Mouse (Mus musculus): Measurements from ENCODE around the gene Cisd2. TPM values are rescaled to one million over a fixed set of nuclear protein-coding genes. Genes with fewer than 3 reads are reported as not detected.

Cisd2 gene
- total RNA-seq (2021), result 10 to 100 TPM; 34.5 to 38.2 TPM
- long read RNA-seq, experiment 1, transcript Cisd2-201 (3 exons, 3,361 nt), result major isoform, 41 of 44 reads
- long read RNA-seq, experiment 1, partial matches to known transcripts, result 1 of 44 reads
- long read RNA-seq, experiment 1, other reads (novel, unspliced or antisense), result 2 of 44 reads
- long read RNA-seq, experiment 2, transcript Cisd2-201 (3 exons, 3,361 nt), result major isoform, 52 of 57 reads
- long read RNA-seq, experiment 2, partial matches to known transcripts, result 0 of 57 reads
- long read RNA-seq, experiment 2, other reads (novel, unspliced or antisense), result 3 of 57 reads

DNA sequence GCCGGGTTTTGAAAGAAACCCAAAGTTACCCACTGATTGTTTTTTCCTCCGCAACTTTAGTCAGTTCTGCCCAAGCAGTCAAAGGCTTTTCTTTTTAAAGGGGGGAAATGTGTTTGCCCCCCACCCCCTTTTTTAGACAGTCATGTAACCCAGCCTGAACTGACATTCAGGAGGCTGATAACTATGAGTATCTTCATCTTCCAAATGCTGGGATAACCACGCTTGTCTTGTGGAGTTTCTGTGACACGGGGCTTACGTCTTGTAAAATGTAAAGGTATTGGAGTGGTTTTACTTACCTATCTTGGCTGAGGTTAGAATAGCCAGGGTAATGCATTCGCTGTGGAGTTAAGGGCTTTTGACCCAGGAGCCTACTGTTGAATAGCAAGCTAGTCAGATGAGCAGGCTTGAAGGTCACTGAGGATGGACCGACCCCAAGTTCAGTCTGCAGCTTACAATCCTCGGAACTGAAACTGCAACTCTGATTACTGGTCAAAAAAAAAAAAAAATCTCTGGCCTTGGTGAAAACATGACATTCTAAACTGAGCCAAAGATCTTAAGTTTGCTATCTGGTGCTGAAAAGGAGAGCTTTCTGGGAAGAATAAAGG lies at the start of gene Cisd2:
Gene Cisd2, minus strand, starts transcription at position 318 of the 605 bp plus-strand sequence.
- DNase-seq (ENCODE audit: low spot score in 2 of 2), result no peak

DNA sequence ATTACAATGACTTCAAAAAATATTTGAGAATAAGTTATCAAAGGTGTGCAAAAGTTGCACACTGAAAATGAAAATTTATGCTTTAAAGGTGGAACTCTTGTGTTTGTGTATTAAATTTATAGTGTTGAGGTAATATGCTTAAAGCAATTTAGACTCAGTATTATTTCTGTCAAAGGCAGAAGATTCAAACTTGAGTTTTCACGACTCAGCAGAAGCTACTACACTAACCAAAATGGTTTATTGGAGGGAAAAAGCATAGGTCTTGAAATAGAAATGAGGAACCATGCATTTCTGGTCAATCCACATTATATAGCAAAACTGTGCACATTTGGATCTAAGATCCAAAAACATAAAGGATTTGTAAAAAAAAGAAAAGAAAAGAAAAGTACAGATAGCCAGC lies 47.1 kb upstream of the Cisd2 start:
- DNase-seq (ENCODE audit: low spot score in 2 of 2), result no peak

DNA sequence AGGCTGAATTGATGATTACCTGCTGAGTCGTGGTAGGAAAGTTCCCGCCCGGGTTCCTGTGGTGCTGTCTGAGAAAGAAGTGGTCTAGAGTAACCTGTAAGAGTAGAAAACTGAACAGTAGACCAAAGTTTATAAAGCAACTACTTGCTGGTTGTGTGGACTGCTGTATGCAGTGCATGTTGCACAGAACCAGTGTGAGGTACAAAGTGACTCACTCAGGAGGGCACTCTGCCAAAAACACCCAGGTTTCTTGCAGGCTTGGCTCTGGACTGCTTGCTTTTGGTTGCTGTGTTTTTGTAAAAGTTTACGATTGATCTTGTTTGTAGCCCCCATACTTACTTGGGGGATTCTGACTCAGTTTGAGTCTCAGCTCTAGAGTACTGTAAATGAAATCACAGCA lies 46.2 kb upstream of the Cisd2 start:
- peak in 1 of 2 experiments; percentile 39 for DNase-seq (ENCODE audit: low spot score in 2 of 2)

DNA sequence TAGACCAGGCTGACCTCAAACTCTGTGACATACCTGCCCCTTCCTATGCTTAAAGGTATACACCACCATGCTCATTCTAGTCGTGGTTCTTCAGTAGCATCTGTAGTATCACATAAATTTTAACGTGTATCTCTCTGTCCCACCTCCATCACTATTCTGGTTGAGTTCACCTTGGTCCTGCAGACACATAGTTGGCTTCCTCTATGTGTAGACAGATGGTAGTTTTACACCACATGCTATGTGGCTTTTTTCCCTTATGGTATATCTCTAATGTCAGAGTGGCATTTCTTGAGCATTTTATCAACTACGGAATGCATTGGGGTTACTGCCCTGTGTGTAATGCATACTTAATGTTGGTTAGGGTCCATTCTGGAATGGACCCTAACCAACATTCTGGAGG lies 45.4 kb upstream of the Cisd2 start:
- no peak for DNase-seq (ENCODE audit: low spot score in 2 of 2)

DNA sequence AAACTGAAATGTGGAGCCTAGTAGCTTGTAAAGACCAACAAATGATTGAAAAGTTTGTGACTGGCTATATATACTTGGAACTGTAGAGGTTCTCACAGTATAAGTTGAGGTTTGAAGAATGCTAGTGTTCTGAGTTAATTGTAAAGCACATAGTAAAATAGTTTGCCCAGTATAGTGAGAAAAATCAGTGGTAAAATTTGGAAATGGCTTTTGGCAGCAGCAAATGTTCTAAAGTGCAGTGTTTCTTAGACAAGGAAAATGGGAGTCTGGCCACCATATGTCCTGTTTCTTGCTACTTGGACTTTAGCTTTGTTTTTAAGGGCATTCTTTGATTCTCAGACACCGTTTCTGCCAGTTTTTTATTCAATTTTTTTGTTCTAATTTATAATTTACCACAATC lies 44.7 kb upstream of the Cisd2 start:
- DNase-seq (ENCODE audit: low spot score in 2 of 2), result no peak

DNA sequence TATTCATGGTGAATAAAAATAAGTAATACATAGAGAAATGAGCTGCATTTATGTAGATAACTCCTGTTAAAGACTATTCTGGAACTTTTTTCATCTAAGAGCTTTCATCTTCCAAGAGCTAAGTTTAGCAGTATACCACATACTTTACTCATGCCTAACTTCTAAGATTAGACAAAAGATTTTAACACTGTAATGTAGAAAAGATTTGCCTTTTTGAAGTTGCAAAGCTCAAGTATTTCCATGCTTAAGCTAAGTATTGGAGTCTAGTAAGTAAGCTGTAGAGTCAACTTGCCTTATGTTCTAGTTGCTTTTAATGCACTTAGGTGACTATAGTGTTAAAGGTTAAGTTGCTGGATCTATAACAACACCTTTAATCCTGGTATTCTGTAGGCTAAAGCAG lies 35.3 kb upstream of the Cisd2 start:
- no peak for DNase-seq (ENCODE audit: low spot score in 2 of 2)

DNA sequence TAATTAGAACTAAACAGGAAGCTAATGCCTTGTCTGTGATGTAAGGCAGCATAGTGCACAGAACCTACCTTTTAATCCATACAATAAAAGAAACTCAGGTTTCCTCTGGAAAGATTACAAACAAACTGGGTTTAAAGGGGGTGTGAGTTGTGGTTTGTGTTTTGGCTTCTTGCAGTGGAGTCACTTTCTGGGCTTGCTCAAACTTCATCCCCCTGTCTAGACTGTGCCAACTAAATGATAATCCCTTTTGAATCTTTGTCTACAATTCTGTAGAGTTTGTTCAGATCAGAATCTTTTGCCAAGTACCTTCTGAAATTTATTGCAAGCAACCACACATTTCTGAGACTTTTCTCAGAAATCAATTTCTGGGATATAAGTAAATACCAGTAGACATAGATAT lies 21.2 kb upstream of the Cisd2 start:
- no peak for DNase-seq (ENCODE audit: low spot score in 2 of 2)

DNA sequence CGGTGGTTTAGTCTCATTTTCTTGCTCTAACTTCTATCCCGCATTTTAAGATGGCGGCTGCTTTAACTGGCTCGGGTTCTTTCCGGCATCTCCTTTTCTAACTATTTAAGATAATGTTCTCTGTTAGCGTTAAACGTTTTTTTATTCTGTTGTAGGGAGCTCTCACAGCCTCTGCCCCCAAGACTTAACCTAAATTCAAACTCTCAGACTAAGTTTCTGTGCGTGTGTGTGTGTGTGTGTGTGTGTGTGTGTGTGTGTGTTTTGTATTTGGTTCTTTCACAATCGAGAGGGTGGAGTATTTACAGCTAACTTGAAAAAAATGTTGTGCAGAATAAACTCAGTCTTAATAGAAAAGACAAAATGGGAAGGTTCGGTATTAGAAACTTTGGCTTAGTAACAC lies 16.9 kb upstream of the Cisd2 start:
- no peak for DNase-seq (ENCODE audit: low spot score in 2 of 2)

DNA sequence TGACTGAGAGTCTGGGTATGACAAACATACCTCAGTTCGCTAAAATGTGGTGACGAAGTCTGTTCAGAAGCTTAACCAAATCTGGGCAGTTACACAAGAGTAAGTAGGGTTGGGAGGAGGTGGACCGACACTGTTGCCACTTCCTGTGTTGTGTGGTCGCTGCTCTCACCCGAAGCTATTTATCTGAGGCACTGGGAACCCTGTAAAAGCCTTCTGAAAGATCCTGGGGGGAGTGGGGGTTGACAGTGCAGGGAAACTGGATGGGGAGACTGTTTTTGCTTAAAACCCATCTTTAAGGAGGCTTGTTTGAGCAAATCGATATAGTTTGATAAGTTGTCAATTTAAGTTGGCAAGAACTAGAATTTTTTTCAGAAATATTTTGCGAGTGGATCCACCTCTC lies 16.5 kb upstream of the Cisd2 start:
- DNase-seq (ENCODE audit: low spot score in 2 of 2), result peak; percentile 19 to 31

DNA sequence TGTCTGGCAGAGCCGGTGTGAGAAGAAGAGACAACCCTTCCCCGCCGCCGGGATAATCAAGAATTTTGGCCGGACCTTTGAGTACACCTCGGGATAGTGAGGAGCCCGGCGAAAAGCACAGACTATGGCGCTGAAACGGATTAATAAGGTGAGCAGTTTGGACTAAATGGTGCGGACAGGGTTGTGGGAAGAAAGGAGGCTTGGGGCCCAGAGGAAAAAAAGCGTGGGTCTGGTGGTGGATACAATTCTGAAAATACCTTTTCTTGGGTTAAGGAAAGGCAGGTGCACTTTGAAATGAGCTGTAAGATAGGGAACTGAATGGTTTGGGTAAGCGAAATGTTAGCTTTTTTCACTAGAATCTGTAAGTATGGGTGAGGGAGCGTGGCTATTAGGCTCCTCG lies 15.9 kb upstream of the Cisd2 start:
- DNase-seq (ENCODE audit: low spot score in 2 of 2), result no peak

DNA sequence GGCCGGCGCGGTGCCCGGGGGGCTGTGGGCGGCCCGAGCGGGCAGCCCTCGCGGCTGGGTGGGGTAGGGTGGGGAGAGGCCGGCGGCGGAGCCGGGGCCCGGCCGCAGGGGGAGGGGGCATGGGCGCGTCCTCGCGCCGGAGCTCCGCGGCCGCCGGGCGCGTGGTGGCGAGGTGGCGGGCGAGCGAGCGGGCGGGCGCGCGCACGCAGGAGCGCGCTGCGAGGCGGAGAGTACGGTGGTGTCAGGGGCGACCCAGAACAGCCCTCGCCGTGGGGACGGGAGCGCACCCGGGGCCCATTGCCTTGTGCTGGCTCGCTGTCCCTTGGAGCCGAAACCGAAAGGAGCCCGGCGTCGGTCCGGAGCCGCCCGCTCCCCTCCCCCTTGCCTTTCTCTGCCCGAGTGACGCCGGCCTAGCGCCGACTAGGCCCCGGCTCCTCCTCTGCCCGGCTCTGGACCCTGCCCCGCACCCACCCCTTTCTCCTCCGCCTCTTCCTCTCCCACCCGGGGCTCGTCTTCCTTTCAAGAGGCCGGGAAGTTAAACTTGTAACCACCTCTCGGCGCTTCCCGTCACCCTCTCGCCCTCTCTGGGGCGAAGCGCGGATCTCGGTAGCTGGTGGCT lies 15.3 kb upstream of the Cisd2 start:
- peak; percentile 73 to 77 for DNase-seq (ENCODE audit: low spot score in 2 of 2)

DNA sequence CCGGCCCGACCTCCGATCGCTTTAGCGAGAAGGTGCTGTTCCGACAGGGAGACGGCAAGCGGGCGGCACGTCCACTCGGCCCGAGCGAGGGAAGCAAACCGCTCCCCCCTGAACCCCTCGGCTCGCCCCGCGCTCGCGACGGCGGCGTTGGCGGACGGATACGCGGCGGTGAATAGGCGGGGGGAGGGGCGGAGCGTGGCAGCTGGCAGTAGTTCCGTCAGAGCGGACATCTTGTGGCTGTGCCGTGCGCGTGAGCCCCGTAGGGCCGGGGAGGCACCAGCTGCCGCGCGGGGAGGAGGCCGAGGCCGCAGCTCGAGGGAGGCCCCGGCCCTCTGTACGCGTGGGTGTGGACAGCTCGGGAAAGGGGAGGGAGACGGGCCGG lies 14.8 kb upstream of the Cisd2 start:
- DNase-seq (ENCODE audit: low spot score in 2 of 2), result peak in 1 of 2 experiments; percentile 94

DNA sequence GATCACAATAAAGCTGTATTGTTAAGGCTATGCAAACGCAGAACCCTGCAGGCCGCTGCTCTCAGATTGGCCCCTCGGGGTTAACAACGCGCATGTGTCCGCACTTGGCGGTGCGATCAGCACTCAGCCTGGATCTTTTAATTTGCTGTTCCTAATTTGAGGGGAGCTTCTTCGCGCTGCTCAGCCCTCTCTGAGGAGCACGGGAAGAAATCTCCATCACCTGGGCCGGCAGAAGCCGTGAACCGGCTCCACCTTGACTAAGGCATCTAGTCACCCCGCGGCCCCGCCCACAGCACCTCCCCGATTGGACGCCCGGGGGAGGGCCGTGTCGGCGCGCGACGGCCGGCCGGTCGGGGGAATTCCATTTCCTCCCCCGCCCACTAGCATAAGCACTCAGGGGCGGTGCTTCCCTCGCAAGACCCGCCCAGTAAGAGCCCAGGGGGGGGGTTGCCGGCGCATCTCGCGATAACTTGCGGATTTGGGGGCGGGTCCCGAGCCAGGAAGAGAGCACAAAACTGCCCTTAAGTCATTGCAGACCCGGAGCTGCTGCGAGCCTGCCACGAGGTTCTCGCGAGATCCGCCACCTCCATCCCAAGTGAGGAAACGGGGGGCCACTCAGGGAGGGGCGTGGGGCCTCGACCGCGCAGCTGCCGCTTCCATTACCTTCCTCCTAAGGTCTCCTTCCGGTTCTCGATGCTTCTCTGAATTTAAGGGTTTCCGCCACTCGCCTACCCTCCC lies 14.2 kb upstream of the Cisd2 start, which contains the start of gene Ube2d3:
Gene Ube2d3, plus strand, starts transcription at position 392 of the 738 bp plus-strand sequence.
- peak; percentile 98 to 99 for DNase-seq (ENCODE audit: low spot score in 2 of 2)

DNA sequence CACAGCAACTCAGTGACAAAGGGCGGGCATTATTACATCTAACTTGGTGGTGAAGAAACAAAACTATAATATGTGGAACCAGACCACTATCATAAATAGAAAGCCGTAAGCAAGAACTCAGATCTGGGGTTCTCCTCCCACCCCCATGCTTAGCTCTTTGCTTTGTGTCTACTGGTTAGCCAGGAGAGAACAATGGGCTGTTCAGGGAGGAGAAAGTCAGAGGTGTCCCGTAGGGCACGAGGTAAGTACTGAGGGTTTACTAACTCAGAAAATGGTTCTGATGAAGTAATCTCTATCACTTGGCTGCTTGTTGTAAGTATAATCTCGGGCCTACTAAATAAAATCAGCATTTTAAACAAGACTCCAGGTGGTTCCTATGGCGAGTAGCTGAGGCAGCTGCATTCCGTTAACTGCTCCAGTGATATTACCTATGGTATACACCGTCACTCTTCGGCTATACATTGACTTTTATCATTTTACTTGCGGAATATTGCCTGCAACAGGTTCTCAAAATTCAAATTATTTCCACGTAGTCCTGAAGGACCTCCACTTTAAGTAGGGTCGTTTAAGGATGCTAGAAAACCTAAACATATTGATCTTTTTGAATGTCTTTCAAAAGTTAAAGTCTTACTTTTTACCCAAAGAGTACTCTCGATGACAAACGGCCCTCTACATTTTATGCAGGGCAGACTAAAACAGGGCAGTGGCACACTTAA lies 13.3 kb upstream of the Cisd2 start:
- no peak for DNase-seq (ENCODE audit: low spot score in 2 of 2)

DNA sequence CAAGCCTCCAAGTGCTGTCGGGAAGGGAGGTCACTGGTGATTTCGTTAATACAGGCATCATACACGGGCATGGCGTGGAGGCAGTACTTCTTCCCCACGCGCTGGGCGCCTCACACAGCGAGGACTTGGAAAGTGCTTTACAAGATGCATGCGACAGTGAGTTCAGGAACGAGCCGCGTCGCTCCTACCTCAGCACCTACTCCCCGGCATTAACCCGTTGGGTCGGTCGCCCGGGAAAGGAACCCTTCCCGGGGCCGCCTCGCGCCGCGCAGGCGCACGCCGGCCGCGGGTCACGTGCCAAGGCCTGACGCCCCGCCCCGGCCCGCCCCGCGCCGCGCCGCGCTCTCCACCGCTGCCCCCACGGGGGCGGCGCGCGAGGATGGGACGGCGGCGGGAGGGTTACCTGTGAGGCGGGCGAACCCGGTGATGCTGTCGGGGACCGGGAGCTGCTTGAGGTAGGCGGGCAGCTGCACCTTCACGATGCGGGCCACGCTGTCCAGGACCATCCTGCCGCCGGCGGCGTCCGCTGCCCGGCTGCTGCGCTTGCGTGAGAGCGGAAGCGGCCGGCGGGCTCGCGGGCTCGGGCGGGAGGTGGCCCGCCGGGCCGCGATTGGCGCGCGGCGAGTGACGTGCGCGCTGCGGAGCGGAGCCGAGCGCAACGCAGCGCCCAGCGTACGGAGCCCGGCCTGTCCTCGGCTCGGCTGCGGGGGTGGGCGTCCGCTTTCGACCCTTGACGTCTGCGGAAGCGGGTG lies 693 bp downstream of the Cisd2 start:
- DNase-seq (ENCODE audit: low spot score in 2 of 2), result peak; percentile 79 to 90

DNA sequence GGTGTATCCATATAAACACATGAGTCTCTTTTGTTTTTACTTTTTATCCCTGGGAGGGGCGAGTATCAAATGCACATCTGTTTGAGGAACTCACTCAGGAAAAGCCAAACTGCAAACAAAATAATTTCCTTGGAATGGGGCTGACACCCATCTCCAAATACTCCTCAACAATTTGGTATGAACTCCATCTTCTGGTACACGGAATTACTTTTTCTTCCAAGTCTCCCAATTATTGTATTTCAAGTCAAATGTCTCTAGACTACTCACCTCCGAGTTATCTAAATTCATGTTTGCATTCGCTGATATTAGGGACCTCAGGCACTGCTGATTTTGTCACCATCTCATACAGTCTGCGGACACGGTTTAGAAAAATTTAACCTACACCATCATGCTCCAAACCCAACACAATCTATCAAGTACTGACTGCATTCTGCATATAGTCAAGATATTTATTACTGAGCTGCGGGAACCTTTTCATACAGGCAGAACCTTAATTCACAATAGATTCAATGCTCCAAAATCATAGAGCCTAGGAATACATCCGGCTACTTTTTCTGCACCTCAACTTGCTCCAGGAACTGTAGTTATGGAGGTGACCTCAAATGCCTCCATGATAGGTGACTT lies 1.4 kb downstream of the Cisd2 start:
- DNase-seq (ENCODE audit: low spot score in 2 of 2), result no peak

DNA sequence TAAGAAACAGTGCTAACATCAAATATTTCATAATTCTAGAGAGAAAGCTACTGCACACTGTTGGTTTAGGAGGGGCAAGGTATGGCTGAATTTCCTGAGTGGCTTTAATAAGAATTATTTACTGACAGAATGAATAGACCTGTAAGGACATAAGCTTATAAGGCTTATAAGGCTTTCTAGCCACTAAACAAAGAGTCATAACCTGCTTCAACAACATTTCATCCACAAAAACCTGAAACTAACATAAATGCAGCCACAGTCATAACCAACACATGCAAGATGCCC lies 2.5 kb downstream of the Cisd2 start:
- DNase-seq (ENCODE audit: low spot score in 2 of 2), result no peak

DNA sequence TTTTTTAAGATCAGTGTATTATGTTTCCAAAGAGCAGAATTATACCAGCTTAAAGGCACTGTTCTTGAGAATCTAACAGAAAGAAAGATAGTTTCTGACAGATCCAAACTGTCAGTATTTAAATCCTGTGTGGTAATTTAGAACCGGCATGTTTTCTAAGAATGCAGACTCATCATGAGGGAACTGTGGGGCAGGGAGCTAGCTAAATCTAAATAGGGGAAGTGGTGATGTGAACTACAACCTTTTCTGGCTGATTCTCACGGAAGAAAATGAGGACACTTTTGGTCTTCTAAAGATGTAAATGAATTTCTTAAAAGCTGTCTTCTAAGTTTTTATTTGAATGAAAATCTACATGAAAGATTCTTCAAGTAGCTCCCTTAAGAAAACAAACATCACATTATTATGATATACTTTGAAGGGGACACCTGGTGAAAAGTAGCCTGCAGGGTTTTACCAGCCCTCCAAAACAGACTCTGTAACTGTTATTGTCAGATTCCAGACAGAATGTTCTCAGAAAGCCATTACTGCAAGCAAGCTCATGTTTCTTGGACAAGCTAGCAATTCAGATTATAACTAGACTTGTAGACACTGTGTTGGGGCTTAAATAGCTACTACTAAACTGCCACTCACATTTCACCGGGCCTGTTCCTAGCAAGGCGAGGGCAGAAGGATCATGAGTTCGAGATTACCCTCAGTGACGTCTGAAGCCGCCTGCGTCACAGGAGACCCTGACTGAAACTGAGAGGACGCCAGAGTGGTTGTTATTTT lies 3.0 kb downstream of the Cisd2 start:
- no peak for DNase-seq (ENCODE audit: low spot score in 2 of 2)

DNA sequence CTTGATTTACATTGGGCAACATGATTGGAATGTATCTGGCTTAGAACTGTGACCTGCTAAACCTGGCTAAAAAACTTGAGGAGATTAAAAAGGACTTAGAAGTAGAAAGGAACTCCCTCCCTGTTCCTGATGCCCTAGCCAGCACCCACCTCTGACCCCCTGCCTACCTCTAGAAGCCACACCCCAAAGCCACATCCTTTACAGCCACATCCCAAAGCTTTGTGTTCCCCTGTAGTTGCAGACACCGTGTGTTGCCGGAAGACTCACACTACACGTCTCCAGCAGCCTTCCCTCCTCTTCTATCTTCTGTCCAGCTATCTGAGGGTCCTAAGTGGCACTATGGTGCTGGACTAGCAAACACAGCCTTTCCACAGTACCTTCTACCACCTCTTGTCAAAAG lies 5.9 kb downstream of the Cisd2 start:
- DNase-seq (ENCODE audit: low spot score in 2 of 2), result no peak

DNA sequence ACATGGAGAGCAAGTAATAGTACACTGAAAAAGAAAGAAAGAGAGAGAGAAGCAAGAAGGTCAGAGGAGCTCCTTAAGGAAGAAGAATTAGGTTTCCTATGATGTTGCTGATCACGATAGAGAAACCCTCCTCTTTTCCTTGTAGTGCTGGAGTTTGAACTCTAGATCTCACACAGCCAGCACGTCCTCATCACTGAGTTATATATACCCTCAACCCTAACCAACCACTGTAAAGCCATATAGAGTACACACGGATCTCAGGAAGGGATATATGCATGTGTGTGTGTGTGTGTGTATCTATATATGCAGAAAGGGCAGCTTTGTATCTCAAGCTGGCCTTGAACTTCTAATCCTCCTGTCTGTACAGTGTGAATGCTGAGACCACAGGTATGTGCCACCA lies 6.5 kb downstream of the Cisd2 start:
- no peak for DNase-seq (ENCODE audit: low spot score in 2 of 2)

All from layer of hippocampus, postnatal 14 days (tissue).